Mouse (Mus musculus) CH12.LX (cell line): Measurements from ENCODE around the gene Rapgef6. TPM values are rescaled to one million over a fixed set of nuclear protein-coding genes. Genes with fewer than 3 reads are reported as not detected.

Experiments used
- DNase-seq: peaks from one replicate; pipeline ENCODE4 v3.0.0-alpha.2; 2013; ENCODE audit errors: extremely low read depth
- H3K27ac ChIP-seq: 2 replicates; pipeline ENCODE4 v1.5.1; 2012; ENCODE audit warnings: low read depth, mild to moderate bottlenecking, control low read depth, moderate library complexity; ENCODE audit not compliant: insufficient read depth
- H3K27me3 ChIP-seq: replicated peaks from 2 replicates; pipeline ENCODE3; 2012; ENCODE audit warnings: inconsistent platforms
- H3K36me3 ChIP-seq, 2 experiments: replicated peaks in 1 of 2; 2 replicates each; pipeline versions ENCODE3 to v1.6.1; 2012; ENCODE audit warnings: inconsistent platforms in 1 of 2, low read length in 1 of 2, mild to moderate bottlenecking in 1 of 2, mixed read lengths in 1 of 2, moderate library complexity in 1 of 2; ENCODE audit not compliant: control insufficient read depth in 1 of 2, insufficient read depth in 1 of 2
- H3K4me1 ChIP-seq, 2 experiments: 2 replicates each; pipeline ENCODE4 v1.6.1; 2012; ENCODE audit warnings: inconsistent platforms in 1 of 2, moderate library complexity in 1 of 2; ENCODE audit not compliant: insufficient read depth in 2 of 2, control insufficient read depth in 1 of 2
- H3K4me2 ChIP-seq: 2 replicates; pipeline ENCODE4 v1.6.1; 2012; ENCODE audit warnings: low read depth, mild to moderate bottlenecking, control low read depth; ENCODE audit not compliant: poor library complexity, insufficient read depth, severe bottlenecking
- H3K4me3 ChIP-seq, 3 experiments: fragments of 150-350 bp in 1 of 3; sonication (generic) in 1 of 3; replicated peaks in 1 of 3; 2 replicates each; pipeline versions ENCODE3 to v1.5.1; 2011 to 2012; ENCODE audit warnings: low read depth in 2 of 3, low read length in 2 of 3, mild to moderate bottlenecking in 2 of 3, moderate library complexity in 2 of 3, control low read depth in 1 of 3, improper control_type of control experiment in 1 of 3, inconsistent platforms in 1 of 3, mixed read lengths in 1 of 3; ENCODE audit not compliant: poor library complexity in 1 of 3
- H3K79me2 ChIP-seq: replicated peaks from 2 replicates; pipeline ENCODE4 v1.6.1; 2012; ENCODE audit warnings: mild to moderate bottlenecking, moderate library complexity; ENCODE audit not compliant: control insufficient read depth, poor library complexity, insufficient read depth, severe bottlenecking; ENCODE audit errors: extremely low read depth
- H3K9ac ChIP-seq: 2 replicates; pipeline ENCODE4 v1.6.1; 2012; ENCODE audit warnings: low read depth, mild to moderate bottlenecking, control low read depth, moderate library complexity; ENCODE audit not compliant: insufficient read depth
- H3K9me3 ChIP-seq: replicated peaks from 2 replicates; pipeline ENCODE3; 2012; ENCODE audit warnings: low read length, inconsistent platforms, mixed read lengths
- BHLHE40 ChIP-seq: IDR thresholded peaks from 2 replicates; pipeline ENCODE4 v1.6.1; 2011; ENCODE audit warnings: mild to moderate bottlenecking, low read depth, low read length, improper control_type of control experiment
- CHD1 ChIP-seq: IDR thresholded peaks from 2 replicates; pipeline ENCODE4 v1.6.1; 2012; ENCODE audit warnings: low read depth, low read length, improper control_type of control experiment, inconsistent platforms
- CHD2 ChIP-seq: IDR thresholded peaks from 2 replicates; pipeline ENCODE4 v1.6.1; 2011; ENCODE audit warnings: low read length, improper control_type of control experiment
- E2F4 ChIP-seq: IDR thresholded peaks from 2 replicates; pipeline ENCODE4 v1.6.1; 2011; ENCODE audit warnings: low read depth, low read length, improper control_type of control experiment; ENCODE audit not compliant: insufficient replicate concordance
- ELF1 ChIP-seq: IDR thresholded peaks from 2 replicates; pipeline ENCODE4 v1.6.1; 2014; ENCODE audit warnings: low read depth, mild to moderate bottlenecking, inconsistent platforms, low read length, improper control_type of control experiment
- EP300 ChIP-seq: IDR thresholded peaks from 2 replicates; pipeline ENCODE4 v1.6.1; 2011; ENCODE audit warnings: low read length, improper control_type of control experiment
- ETS1 ChIP-seq: conservative IDR thresholded peaks from 2 replicates; pipeline ENCODE4 v1.6.1; 2012; ENCODE audit warnings: low read depth, mild to moderate bottlenecking, inconsistent platforms, low read length, improper control_type of control experiment, moderate library complexity
- HCFC1 ChIP-seq: IDR thresholded peaks from 2 replicates; pipeline ENCODE4 v1.6.1; 2012; ENCODE audit warnings: low read depth, mild to moderate bottlenecking, inconsistent platforms, low read length, improper control_type of control experiment
- IRF4 ChIP-seq: IDR thresholded peaks from 2 replicates; pipeline ENCODE4 v1.6.1; 2014; ENCODE audit warnings: low read depth, mild to moderate bottlenecking, inconsistent platforms, low read length, improper control_type of control experiment
- JUND ChIP-seq: conservative IDR thresholded peaks from 2 replicates; pipeline ENCODE4 v1.6.1; 2011; ENCODE audit warnings: low read depth, low read length, improper control_type of control experiment
- KAT2A ChIP-seq: IDR thresholded peaks from 2 replicates; pipeline ENCODE4 v1.6.1; 2012; ENCODE audit warnings: low read length, improper control_type of control experiment, inconsistent platforms; ENCODE audit not compliant: insufficient replicate concordance
- MAFK ChIP-seq: IDR thresholded peaks from 2 replicates; pipeline ENCODE4 v1.6.1; 2011; ENCODE audit warnings: low read length, improper control_type of control experiment; ENCODE audit not compliant: insufficient replicate concordance
- MAX ChIP-seq: IDR thresholded peaks from 2 replicates; pipeline ENCODE4 v1.6.1; 2011; ENCODE audit warnings: low read length, improper control_type of control experiment
- MEF2A ChIP-seq: IDR thresholded peaks from 2 replicates; pipeline ENCODE4 v1.6.1; 2014; ENCODE audit warnings: low read depth, mild to moderate bottlenecking, inconsistent platforms, low read length, improper control_type of control experiment, borderline replicate concordance
- MXI1 ChIP-seq: IDR thresholded peaks from 2 replicates; pipeline ENCODE4 v1.6.1; 2011; ENCODE audit warnings: mild to moderate bottlenecking, low read depth, low read length, improper control_type of control experiment
- MYC ChIP-seq: IDR thresholded peaks from 2 replicates; pipeline ENCODE4 v1.6.1; 2011; ENCODE audit warnings: low read depth, mild to moderate bottlenecking, improper control_type of control experiment, low read length
- PAX5 ChIP-seq: IDR thresholded peaks from 2 replicates; pipeline ENCODE4 v1.6.1; 2012; ENCODE audit warnings: low read length, inconsistent platforms, mixed read lengths
- RAD21 ChIP-seq: IDR thresholded peaks from 2 replicates; pipeline ENCODE4 v1.6.1; 2011; ENCODE audit warnings: low read depth, mild to moderate bottlenecking, low read length, improper control_type of control experiment, moderate library complexity
- RCOR1 ChIP-seq: conservative IDR thresholded peaks from 2 replicates; pipeline ENCODE4 v1.6.1; 2012; ENCODE audit warnings: low read depth, mild to moderate bottlenecking, inconsistent platforms, low read length, improper control_type of control experiment
- SIN3A ChIP-seq: IDR thresholded peaks from 2 replicates; pipeline ENCODE4 v1.6.1; 2012; ENCODE audit warnings: low read length, improper control_type of control experiment, inconsistent platforms
- SMC3 ChIP-seq: IDR thresholded peaks from 2 replicates; pipeline ENCODE4 v1.6.1; 2011; ENCODE audit warnings: low read depth, low read length, improper control_type of control experiment
- TBP ChIP-seq: conservative IDR thresholded peaks from 2 replicates; pipeline ENCODE4 v1.6.1; 2011; ENCODE audit warnings: low read depth, low read length, improper control_type of control experiment
- UBTF ChIP-seq: IDR thresholded peaks from 2 replicates; pipeline ENCODE4 v1.6.1; 2012; ENCODE audit warnings: low read depth, mild to moderate bottlenecking, inconsistent platforms, low read length, improper control_type of control experiment, moderate library complexity
- USF1 ChIP-seq: IDR thresholded peaks from 2 replicates; pipeline ENCODE4 v1.6.1; 2014; ENCODE audit warnings: low read depth, mild to moderate bottlenecking, inconsistent platforms, low read length, improper control_type of control experiment
- USF2 ChIP-seq: conservative IDR thresholded peaks from 2 replicates; pipeline ENCODE4 v1.6.1; 2011; ENCODE audit warnings: low read depth, low read length, improper control_type of control experiment
- ZC3H11A ChIP-seq: IDR thresholded peaks from 2 replicates; pipeline ENCODE4 v1.6.1; 2012; ENCODE audit warnings: low read depth, mild to moderate bottlenecking, inconsistent platforms, low read length, improper control_type of control experiment
- ZMIZ1 ChIP-seq: IDR thresholded peaks from 2 replicates; pipeline ENCODE4 v1.6.1; 2012; ENCODE audit warnings: low read depth, mild to moderate bottlenecking, inconsistent platforms, low read length, improper control_type of control experiment
- dilution Hi-C: fragments of 300-500 bp; cut with MboI; formaldehyde crosslinking; loops from 2 replicates; pipeline ENCODE4 v1.14.3; 2020; ENCODE audit warnings: low sequenced_read_pairs; ENCODE audit not compliant: extremely low pct_unique_long_range_greater_than_20kb, extremely low pct_ligation_motif_present
- in situ Hi-C: fragments of 300-500 bp; cut with MboI; formaldehyde crosslinking; loops from 3 replicates; pipeline ENCODE4 v1.14.3; 2019; ENCODE audit warnings: low sequenced_read_pairs, low pct_ligation_motif_present, low pct_unique_long_range_greater_than_20kb, mixed read lengths
- polyA plus RNA-seq: library from polyadenylated mRNA; unstranded; fragments of >175 nt; gene quantifications from 2 replicates; pipeline ENCODE4 v1.2.1, GENCODE M21; 2012; ENCODE audit warnings: low read depth; ENCODE audit not compliant: insufficient read length
- total RNA-seq, 2 experiments: library from RNA; depleted of rRNA; stranded (reverse); fragments of 300-350 nt in 1 of 2; fragments of >200 nt in 1 of 2; gene quantifications; 2 replicates each; pipeline ENCODE4 v1.2.3; 2012 to 2014

The Rapgef6 gene
- total and polyA plus RNA-seq, 3 experiments: 36.7 to 63.8 (median 38.3) TPM

DNA sequence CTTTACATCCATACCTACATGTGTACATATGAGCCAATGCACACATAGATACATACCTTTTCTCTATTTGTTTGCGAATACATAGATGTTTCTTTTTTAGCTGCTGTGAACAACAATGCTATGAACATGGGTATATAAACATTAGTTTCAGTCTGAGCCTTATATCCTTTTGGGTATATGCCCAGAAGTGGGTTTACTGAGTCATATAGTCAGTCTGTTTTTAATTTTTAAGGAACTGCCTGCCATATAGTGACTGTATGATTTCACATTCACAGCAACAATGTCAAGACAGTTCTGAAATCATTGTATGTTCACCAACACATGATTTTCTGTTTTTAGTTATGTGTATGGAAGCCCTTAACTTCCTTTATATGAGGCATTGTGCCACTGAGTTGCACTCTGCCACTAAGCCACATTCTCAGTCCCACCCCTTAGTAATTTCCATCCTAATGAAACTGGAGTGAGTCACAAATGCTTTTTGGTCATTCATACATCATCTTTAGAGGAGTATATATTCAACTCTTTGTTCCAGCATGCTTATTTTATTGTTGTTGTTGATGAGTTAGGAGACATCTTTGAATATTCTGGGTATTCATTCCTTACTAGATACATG is 30.6 kb upstream of the Rapgef6 start:
- in situ Hi-C loops (no loop called here), dilution Hi-C loops (no loop called here)
- Histone ChIP-seq H3K36me3 (peaks cover 11 to 60% of the 10 kb centered on the region in 2 experiments), H3K4me2 (no peak overlapping the region), H3K79me2 (peaks cover 2% of the 10 kb centered on the region; the same call in 1 of the 2 replicates), H3K27me3 (no peaks in the 10 kb centered on the region), H3K27ac (0 out of 2 replicates have a peak overlapping the region, but pooled peaks have one; percentile 37), H3K4me3 (no peak overlapping the region), H3K9me3 (no peaks in the 10 kb centered on the region), H3K9ac (no peak overlapping the region), H3K4me1 (peaks cover 2 to 27% of the 10 kb centered on the region in 2 experiments; a peak in 2 of 4 replicates)
- peak; percentile 44 for DNase-seq
- peak; percentile 36; the same call in 1 of the 2 replicates for TF ChIP-seq EP300
- TF ChIP-seq BHLHE40: no peak
- peak; percentile 68; the same call in 1 of the 2 replicates for TF ChIP-seq MEF2A
- no peak for TF ChIP-seq ETS1

DNA sequence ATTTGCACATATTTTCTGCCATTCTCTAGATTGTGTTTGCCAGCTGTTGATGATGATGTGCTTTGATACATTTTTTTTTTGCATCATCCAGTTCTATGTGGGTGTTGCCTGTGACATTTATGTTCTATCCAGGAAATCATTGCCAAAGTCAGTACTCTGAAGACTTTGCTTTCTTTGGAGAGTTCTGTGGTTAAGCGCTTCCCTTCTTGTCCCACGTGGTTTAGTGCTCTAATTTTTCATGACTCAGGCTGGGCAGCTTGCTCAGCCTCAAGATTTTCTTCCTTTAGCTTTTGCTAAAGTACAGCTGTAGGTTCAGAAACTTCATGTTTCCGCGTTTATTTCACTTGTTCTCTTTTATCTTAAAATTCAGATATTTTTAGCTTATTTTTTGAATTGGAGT is 30.1 kb upstream of the Rapgef6 start:
- H3K79me2 ChIP-seq: peaks cover 2% of the 10 kb centered on the region; the same call in 1 of the 2 replicates
- H3K4me2 ChIP-seq: no peak overlapping the region
- no peaks in the 10 kb centered on the region for H3K27me3 ChIP-seq
- no peak overlapping the region for H3K4me3 ChIP-seq
- H3K9ac ChIP-seq: no peak overlapping the region
- TF ChIP-seq ZC3H11A (no peak), TBP (0 out of 2 replicates have a peak, but pooled peaks have one; percentile 23), MXI1 (peak; percentile 72; the same call in 1 of the 2 replicates), IRF4 (no peak), ETS1 (peak; percentile 52; the same call in 1 of the 2 replicates), BHLHE40 (no peak), MYC (peak; percentile 90), USF1 (peak; percentile 62), MAFK (peak; percentile 25; the same call in 1 of the 2 replicates), SIN3A (no peak), PAX5 (no peak), KAT2A (no peak), RAD21 (no peak), EP300 (peak; percentile 41; the same call in 1 of the 2 replicates), E2F4 (no peak), HCFC1 (no peak), CHD2 (no peak), CHD1 (no peak), USF2 (peak; percentile 50), JUND (no peak), ZMIZ1 (no peak), UBTF (no peak), ELF1 (0 out of 2 replicates have a peak, but pooled peaks have one; percentile 9), RCOR1 (no peak), MAX (peak; percentile 88), SMC3 (no peak)
- TF ChIP-seq, all 38 proteins: peak for 10
- Histone ChIP-seq H3K27ac (no peak overlapping the region), H3K9me3 (no peaks in the 10 kb centered on the region), H3K4me1 (peaks cover 2 to 29% of the 10 kb centered on the region in 2 experiments; a peak in 2 of 4 replicates), H3K36me3 (peaks cover 11 to 58% of the 10 kb centered on the region in 2 experiments)
- dilution Hi-C loops: no loop called here
- in situ Hi-C loops: no loop called here
- DNase-seq: peak; percentile 77
